Mouse (Mus musculus) mesoderm, embryonic 11.5 days (tissue): Measurements from ENCODE around the gene Susd3.

ENCODE experiments used
- DNase-seq: peaks from one replicate; pipeline ENCODE4 v3.0.0-alpha.2; 2012; ENCODE audit warnings: low read depth, low spot score

Susd3 gene

DNA sequence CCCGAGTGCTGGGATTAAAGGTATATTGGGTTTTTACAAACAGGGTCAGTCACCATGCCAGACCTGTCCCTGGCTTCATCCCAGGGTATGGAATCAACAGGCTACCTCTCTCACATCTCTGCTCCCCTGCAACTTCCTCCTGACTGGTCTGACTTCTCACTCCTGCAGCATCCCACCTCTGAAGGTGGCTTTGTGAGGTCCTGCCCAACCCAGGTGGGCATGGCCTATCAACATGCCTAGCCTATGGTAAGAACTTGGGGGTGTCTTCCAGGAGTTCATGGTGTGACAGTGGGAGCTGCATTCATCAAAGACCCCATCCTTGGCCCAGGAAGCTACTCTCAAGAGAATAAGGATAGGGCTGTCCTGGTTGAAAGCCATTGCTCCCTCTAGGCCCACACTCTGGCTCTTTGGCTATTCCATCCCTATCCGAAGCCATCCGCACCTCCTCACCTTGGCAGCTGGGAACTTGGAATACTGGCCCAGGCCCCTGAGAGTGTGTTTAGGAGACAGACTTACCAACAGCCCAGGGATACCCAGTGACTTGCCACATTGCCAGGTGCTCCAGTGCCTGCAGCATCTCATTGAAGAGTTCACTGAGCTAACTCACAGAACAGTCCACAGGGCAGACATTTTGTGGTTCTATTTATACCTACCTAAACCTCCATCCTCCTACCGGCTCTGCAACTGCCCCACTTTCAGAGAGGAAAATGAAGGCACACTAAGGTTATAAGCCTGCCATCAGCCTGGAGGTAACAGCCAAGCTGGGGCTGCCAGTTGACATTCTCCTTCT is 35.6 kb downstream of the Susd3 start:
- no peak for DNase-seq

DNA sequence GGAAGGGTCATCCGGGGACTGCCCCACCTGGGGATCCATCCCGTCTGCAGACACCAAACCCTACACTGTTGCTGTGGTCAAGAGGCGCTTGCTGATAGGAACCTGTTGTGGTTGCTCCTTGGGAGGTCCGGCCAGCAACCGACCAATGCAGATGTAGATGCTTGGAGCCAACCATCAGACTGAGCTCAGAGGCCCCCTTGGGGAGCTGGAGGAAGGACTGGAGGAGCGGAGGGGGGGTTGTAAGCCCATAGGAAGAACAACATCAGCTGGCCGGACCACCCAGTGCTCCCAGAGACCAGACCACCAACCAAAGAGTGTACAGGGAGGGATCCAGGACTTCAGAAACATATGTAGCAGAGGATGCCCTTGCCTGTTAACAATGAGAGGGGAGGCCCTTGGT is 39.2 kb downstream of the Susd3 start:
- no peak for DNase-seq

DNA sequence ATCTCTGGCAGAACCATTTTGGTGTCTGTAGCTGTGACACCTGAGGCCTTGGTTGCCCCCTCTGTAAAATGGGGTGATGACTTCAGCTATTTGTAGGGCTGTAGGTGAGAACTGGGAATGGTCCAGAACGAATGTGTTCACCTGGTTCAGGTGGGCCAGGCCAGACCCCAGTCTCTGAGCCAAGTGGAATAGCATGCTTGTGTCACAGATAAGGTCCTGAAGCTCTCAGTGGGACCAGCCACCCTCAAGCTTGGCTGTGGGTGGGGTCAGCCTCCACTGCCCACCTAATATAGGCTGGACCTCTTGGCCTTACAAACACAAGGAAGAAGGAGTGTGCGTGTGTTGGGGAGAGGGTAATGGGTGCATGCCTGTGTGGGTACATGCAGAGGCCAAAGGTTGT is 42.2 kb downstream of the Susd3 start:
- DNase-seq: no peak

DNA sequence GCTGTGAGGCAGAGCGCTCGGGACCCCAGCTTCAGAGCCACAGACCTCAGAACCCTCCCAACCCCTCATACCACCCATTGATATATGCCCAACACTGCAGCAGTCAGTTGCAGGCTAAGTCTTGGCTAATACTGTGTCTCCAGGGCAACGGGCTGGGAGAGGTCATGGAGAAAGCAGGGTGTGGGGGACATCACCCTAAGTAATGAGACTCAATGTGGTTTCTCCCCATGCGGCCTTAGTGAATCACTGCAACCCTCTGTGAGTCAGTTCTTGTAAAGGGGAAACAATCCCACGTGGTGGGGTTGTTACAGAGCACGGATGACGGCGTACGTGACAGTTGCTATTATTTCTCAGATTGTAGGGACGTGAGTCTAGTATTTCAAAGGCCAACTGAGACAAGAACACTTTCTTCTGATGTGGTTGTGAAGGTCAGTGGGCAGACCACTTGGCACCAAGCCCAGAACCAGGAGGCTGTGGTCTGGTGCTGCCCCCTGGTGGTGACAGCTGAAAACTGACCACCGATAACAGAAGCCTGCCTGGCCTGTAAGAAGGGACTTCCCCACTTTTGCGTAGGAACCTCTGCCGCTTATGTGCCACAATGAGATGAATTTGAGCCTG is 43.0 kb downstream of the Susd3 start:
- DNase-seq: peak; percentile 81

DNA sequence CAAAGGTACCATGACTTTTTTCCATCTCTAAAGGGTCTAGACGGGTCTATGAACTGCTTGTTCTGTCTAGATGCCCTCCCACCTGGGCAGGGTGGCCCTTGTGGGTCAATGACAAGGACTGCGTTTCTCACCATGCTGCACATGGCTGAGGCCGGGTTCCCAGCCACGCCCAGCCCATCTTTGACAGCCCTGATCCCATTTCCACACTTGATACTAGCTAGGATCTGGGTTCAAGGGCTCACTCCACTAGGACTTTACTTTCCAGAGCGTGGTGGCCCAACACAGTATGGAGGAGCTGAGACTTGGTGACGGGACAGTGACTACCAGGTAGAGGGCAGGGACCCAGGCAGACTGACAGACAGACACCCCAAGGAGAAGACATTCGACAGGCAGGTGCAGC is 46.0 kb downstream of the Susd3 start:
- DNase-seq: no peak

DNA sequence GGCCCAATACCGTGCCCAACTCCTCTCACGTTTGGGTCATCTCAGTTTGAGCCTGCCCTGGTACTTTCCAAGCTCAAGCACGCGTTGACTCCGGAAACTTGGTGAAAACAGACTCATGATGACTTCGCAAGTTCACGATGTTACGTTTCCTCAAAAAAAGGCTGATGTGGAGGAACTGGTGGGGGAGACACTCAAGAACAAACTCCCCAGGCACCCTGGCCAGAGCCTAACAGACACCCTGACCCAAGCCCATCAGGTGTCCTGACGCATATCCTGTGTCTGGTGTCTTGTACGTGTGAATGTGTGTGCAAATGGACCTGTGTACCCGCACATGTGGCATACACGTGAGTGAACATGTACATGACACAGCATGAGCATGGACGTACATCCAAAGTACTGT is 47.8 kb downstream of the Susd3 start:
- no peak for DNase-seq

DNA sequence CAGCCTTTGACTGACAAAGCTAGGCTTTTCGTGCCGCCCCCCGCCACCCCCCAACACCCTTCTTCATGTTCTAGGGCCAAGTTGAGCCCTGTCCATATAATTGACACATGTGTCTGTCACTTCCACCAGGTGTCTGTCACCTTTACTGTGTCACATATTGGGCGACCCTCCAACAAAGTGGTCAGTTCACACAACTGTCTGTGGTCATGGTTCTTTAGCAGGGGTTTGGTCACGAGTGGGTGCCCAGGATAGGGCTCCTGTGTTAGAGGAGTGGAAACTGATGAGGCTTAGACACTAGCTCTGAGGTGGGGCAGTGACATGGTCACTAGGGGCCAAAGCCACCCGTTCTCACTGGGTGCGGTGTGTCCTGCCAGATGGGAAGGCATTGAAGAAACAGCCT is 48.6 kb downstream of the Susd3 start:
- no peak for DNase-seq

DNA sequence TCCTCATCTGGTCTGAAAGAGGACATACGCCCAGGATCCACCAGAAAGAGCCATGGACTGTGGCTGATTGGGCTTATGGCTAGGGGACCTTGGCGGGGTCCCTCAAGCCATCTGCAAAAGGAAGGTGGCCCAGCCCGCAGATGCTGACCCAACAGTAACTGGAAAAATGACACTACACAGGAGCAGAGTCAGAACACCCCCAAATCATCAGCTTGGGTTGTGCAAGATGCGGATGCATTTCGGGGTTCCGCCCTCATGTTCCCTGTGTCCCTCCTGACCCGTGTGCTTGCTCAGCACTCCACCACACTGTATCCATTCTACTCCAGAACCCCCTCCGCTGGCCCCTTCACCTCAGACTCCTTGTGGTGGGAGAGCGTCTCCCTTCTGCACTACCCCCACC is 49.8 kb downstream of the Susd3 start:
- DNase-seq: no peak

DNA sequence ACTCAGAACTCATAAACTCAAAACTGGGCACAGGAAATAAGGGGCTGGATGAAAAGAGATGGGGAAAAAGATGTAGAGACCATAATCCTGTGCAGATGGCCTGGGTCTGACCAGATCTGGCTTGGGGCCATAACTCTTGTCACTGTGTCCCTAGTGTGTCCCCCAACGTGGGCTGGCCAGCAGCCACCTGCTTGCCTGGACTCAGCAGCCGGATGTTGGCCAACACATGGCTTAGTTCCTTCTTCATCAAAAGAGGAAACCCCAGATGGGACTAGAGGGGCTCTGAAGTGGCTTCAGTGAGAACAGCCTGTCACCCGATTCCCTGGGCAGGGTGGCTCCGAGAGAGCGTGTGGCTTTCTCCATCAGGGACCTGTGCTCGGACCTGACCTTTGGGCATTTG is 51.7 kb downstream of the Susd3 start:
- DNase-seq: no peak

DNA sequence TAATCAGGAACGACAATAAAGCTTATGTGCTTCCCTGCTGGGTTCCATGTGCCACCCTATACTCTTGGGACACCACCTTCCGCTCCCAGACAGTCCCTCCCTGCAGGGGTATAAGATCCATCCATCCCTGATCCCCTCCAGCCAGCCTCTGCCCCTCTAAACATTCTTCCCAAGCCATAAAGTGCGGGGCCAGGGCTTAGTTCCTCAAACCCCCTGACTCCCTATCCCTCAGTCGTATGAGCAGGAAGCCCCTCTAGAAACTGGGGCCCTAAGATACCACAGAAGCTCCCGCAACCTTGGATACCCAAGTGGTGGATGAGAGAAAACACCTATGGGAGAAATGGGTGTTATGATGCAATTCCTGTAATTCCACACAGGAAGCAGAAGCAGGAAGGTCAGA is 52.3 kb downstream of the Susd3 start:
- no peak for DNase-seq

DNA sequence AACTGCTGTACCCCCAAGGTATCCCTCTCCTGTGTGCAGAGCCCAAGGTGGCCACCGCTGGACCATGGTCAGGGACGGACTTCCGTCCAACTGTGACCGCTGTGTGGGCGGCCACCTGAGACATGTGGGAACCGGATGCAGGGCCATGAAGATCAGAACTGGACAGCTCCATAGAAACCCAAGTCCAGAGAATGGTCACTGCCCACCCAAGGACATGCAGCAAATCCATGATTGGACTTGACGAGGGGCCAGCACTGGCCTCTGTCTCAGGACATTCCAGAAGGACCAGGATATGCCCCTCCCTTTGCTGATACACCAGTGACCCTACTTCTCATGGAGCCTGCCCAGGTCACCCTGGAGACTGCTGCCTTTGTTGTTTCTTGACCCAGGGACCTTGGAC is 52.9 kb downstream of the Susd3 start:
- no peak for DNase-seq

DNA sequence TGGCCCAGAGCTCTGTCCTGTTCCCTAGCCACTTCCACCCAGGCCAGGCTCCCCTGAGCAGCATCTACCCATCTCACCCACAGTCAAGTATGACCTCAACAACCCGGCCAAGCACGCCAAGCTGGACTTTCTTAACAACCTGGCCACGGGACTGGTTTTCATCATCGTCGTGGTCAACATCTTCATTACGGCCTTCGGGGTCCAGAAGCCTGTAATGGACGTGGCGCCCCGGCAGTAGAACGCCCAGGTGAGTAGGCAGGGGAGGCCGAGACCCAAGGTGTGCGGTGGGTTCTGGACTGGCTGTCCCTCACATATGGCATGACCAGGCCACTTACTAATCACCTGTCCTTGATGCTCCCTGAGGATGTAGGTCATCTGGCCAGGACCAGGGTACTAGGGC is 53.7 kb downstream of the Susd3 start:
- no peak for DNase-seq

DNA sequence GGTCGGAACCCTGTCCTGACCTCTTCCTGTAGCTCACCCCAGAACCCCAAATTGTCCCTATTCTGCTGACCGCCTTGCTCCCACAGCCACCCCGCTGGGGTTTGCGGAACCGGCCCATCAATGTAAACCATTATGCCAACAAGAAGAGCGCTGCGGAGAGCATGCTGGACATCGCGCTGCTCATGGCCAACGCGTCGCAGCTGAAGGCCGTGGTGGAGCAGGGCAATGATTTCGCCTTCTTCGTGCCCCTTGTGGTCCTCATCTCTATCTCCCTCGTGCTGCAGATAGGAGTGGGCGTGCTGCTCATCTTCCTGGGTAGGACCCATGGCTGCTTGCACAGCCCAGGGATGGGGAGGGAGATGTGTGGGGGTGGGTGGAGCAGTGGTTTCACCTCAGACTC is 54.9 kb downstream of the Susd3 start:
- no peak for DNase-seq

DNA sequence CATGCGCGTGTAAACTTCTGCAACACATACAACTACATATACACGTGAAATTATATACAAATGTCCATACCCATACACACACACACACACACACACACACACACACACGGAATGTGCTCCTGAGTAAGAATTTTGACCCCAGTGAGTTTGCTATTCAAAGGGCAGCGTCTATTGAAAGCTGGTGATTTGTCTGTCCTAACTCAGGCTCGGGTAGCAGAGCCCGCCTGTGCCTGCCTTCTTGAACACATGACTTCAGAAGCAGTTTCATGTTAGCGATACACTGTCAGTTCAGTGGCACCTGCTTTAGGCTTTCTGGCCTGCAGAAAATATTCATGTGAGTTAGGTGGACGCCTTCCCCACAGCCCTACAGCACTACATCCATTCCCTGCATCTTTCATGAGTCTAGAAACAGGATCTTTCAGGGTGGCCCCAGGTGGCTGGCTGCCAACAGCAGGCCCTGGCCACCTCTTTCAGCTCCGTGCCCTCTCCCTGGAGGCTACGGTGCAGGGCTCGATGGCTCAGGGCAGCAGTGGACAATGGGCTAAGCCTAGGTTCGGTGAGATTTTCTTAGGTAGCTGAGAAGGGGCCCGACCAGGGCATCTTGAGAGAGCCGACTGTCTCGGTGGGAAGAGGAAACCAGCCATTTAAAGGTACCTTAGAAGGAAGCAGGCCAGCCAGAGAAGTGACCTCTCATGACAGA is 56.2 kb downstream of the Susd3 start:
- DNase-seq: no peak

DNA sequence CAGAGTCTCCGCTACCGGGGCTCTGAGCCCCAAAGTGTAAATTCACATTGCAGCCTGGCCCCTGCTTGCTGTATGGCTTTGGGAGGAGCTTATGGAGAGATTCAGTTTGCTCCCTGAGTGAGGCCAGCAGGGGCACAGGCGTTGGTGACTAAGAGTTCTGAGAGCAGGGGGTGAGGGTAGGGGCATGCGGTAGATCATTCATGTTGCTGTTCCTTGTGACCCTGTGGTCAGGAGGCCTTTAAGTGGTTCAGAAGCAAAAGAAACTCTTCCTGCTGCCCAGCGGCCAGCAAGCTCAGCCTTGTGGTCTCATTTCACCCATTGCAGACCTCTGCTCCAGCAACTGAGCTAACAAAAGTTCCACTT is 56.9 kb downstream of the Susd3 start:
- no peak for DNase-seq

DNA sequence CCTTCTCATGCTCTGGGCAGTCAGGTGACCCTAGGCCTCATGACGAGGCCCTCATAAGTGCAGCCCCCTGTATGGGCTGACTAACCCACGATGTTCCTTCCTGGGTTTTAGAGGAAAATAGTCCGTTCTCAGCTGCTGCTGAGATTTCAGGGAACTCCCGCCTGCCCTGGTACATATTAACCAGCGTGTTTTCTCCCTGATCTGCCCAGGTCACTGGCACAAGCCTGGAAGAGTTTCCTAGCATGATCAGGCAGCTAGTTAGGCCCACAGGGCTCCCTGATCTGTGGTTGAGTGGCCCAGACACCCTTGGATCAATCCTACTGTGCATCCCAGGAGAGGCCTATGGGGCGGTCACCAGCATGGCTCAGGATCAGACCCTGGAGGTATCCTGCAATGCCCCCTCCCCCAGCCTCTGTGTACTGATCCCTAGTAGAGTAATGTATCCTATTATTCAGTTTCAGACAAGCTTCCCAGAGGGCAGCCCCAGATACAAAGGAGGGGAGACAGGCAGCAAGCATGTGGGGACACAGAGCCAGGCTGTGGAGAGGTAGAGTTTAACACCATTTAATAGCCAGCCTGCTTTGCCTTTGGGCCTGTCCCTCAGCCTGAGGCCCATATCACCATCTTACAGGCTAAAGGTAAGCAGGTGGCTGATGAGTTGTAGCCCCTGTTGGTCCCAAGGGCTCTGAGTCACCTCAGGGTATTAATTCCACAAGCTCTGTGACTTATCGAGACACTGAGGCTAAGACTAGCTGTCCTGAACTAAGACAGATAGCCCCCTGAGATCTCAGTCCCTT is 57.4 kb downstream of the Susd3 start:
- DNase-seq: no peak

DNA sequence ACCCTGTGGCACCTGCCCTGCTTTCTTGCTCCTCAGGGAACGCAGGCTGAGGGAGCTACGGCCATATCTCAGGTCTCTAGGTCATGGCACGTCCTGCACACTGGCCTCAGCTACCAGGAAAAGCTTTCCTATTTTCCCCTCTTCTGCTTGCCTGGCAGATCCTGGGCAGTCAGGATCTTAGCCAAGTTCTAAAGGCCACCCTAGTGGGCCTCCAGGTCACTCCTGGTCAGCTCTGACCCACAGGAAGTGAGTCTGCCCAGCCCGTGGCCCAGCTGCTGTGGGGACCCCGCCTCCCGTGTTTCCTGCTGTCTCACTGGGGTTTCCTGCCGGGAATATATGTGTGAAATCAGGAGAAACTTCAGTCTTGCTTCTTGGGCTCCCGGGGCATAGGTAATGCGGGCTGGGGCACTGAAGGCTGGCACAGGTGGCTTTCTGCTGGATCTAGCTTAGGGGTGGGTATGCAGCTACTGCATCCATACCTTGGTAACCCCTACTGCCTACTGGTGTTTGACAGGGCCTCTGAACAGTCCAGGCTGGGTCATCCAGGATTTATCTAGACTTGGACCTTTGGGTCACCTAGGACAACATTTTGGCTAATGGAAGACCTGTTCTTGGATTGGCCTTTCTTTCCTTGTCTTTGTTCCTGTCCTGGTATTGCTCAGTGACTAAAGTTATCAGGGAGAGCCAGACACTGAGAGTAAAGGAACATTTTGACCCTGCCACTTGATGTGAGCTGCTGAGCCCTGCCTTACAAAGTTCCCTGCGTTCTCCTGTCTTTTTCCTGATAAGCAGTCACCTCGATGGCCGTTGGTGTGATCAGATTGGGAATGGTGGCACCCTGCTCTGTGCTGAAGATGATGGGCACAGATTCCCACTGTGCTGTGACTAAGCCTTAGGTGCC is 58.3 kb downstream of the Susd3 start:
- no peak for DNase-seq

DNA sequence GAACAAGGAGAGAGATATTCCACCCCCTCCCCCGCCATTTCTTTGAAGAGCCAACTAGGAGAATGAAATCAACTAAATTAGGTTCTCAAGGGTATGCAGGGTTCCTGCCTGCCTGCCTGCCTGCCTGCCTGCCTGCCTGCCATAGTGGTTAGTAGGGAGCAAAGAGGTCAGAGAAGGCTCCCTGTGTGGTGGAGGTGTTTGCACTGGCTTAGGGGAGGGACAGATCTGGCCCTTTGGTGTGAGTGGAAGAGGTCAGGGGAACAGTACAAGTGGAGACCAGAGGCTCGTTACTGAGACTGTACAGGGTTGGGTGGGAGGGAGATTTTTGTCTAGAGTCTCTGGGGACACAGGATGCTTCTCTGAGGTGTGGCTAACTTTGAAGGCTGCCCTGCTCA is 59.5 kb downstream of the Susd3 start:
- DNase-seq: no peak

DNA sequence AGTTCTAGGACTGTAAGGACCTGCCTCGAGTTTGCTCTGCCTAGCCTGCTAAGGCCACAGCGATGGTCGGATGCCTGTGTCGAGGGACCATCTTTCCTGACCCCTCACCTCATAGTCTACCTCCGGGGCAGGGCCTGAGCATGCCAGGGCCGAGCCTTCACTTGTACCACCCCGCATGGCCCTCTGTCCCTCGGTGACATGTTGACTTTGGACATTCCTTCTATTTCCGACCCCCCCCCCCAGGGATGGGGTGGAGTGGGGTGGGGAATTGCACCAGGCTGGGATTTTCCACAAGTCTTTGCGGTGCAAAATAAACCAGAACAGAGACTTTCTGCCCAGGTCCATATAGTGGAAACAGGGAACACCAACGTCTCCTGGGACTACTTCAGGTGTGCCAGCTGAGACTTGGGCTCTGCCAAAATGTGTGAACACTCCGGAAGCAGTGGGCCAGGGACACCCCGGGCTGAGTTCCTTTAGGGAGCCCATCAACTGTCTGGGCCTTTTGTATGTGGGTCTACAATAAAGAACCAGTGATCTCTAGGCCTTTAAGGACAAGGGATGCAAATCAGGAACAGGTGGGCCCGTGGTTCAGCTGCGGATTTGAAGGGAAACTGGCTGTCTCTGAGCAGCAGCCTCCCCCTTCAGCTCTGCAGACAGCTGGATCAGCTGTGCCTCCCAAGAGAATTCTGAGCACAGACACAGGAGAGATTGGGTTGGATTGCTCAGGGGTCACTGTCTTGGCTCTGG is 60.1 kb downstream of the Susd3 start:
- DNase-seq: no peak
